8 mouse cellular contexts compared by ENCODE assay signal in genomic region chr14:57664822-57665627, GRCm38 (mm10). TPM values are rescaled to one million over a fixed set of nuclear protein-coding genes. Genes with fewer than 3 reads are reported as not detected.
DNase-seq lines count a peak whose midpoint lies in the region; ATAC-seq and TF ChIP-seq lines count a peak whose summit lies in the region.

TSS of gene Xpo4 (minus strand) at chr14:57665430.

- intact Hi-C loops in left cerebral cortex, postnatal 36 days (cut with DNase I) = no loop called here

- H3K9me3 ChIP-seq in intestine, postnatal 0 days (ENCODE audit: control insufficient read depth) = no peaks in the 10 kb centered on the region
- no peaks in the 10 kb centered on the region for H3K9me3 ChIP-seq in midbrain, embryonic 10.5 days (replicated peaks)

- WGBS in intestine, postnatal 0 days = under 1% methylated on average over 80 of the region's 80 CpGs
- under 1% methylated on average over 80 of the region's 80 CpGs for WGBS in midbrain, embryonic 10.5 days

- peak; percentile 88 for DNase-seq in adrenal gland, postnatal 10 days
- DNase-seq in embryo, embryonic 9.5 days (ENCODE audit: extremely low spot score) = peak; percentile 85
- DNase-seq in gastrocnemius, postnatal 4 days (ENCODE audit: low spot score in 2 of 2) = peak; percentile 67 to 86
- DNase-seq in left cerebral cortex, postnatal 36 days (ENCODE audit: low spot score in 2 of 2) = peak; percentile 90
- DNase-seq in midbrain, embryonic 10.5 days (ENCODE audit: low spot score) = peak; percentile 89
- peak; percentile 76 for DNase-seq in right cerebral cortex, postnatal 36 days (ENCODE audit: low spot score in 2 of 2)
- DNase-seq in urinary bladder, postnatal 4 days (ENCODE audit: low spot score in 2 of 2) = peak; percentile 77 to 80

- H3K36me3 ChIP-seq in intestine, postnatal 0 days (ENCODE audit: control insufficient read depth, insufficient read depth) = no peaks in the 10 kb centered on the region; the same call in none of the 2 replicates
- peaks cover 6% of the 10 kb centered on the region; the same call in 1 of the 2 replicates for H3K36me3 ChIP-seq in midbrain, embryonic 10.5 days

- H3K9ac ChIP-seq in intestine, postnatal 0 days (ENCODE audit: low read depth, low read length) = peak within 1 kb of the TSS; percentile 82

- peak within 1 kb of the TSS; percentile 86 for H3K4me2 ChIP-seq in intestine, postnatal 0 days (replicated peaks; ENCODE audit: low read depth)

- no peaks in the 10 kb centered on the region for H3K4me1 ChIP-seq in intestine, postnatal 0 days (replicated peaks; ENCODE audit: control insufficient read depth, insufficient read depth, low read length)
- peaks cover 24% of the 10 kb centered on the region for H3K4me1 ChIP-seq in midbrain, embryonic 10.5 days

- H3K27ac ChIP-seq in intestine, postnatal 0 days (ENCODE audit: low read depth, low read length) = peak within 1 kb of the TSS; percentile 92
- H3K27ac ChIP-seq in midbrain, embryonic 10.5 days (replicated peaks) = peak within 1 kb of the TSS; percentile 96

- TF ChIP-seq CTCF in intestine, postnatal 0 days (IDR thresholded peaks at IDR 0.05; ENCODE audit: low read depth) = peak; percentile 53

- no peaks in the 10 kb centered on the region for H3K27me3 ChIP-seq in intestine, postnatal 0 days (replicated peaks; ENCODE audit: control insufficient read depth, insufficient read depth, low read length)
- H3K27me3 ChIP-seq in midbrain, embryonic 10.5 days (ENCODE audit: low read depth, poor library complexity, severe bottlenecking) = no peaks in the 10 kb centered on the region

- H3K4me3 ChIP-seq in intestine, postnatal 0 days (ENCODE audit: low read depth, low read length) = peak within 1 kb of the TSS; percentile 64
- peak within 1 kb of the TSS; percentile 95 for H3K4me3 ChIP-seq in midbrain, embryonic 10.5 days

- peak; percentile 94 for ATAC-seq in intestine, postnatal 0 days

RNA-seq across cellular contexts. Expression of gene Xpo4, which starts in this region (rescaled TPM):
- total RNA-seq in adrenal gland, postnatal 10 days (2021) = 10 to 100 TPM; 20.7 to 28.1 TPM
- 10 to 100 TPM; 21.6 to 21.7 TPM for total RNA-seq in gastrocnemius, postnatal 4 days (2021)
- 6.2 and 7.3 TPM in 2 replicates for polyA plus RNA-seq in intestine, postnatal 0 days (2015; fragmentation: Nextera tagmentation; extraction: Ambion mirVana)
- 10 to 100 TPM; 11.3 to 14.8 TPM for total RNA-seq in left cerebral cortex, postnatal 36 days (2021)
- polyA plus RNA-seq in midbrain, embryonic 10.5 days (2016; fragmentation: Nextera tagmentation; extraction: Ambion mirVana) = 26.4 and 26.5 TPM in 2 replicates

Comparison
In these comparisons a context has a peak if more than half of its experiments do, and no peak if none do; other contexts are left out.
1. Peak in every context shown above with its lines: DNase-seq, ATAC-seq, H3K4me3 ChIP-seq and H3K27ac ChIP-seq.